Mouse (Mus musculus): ENCODE data around the gene Snx27. TPM values are rescaled to one million over a fixed set of nuclear protein-coding genes. Genes with fewer than 3 reads are reported as not detected.
A peak's percentile ranks its signal among the peaks of the same experiment; 100 is the strongest.

Snx27 gene
- polyA plus RNA-seq, 1 experiment: 13.9 TPM

DNA sequence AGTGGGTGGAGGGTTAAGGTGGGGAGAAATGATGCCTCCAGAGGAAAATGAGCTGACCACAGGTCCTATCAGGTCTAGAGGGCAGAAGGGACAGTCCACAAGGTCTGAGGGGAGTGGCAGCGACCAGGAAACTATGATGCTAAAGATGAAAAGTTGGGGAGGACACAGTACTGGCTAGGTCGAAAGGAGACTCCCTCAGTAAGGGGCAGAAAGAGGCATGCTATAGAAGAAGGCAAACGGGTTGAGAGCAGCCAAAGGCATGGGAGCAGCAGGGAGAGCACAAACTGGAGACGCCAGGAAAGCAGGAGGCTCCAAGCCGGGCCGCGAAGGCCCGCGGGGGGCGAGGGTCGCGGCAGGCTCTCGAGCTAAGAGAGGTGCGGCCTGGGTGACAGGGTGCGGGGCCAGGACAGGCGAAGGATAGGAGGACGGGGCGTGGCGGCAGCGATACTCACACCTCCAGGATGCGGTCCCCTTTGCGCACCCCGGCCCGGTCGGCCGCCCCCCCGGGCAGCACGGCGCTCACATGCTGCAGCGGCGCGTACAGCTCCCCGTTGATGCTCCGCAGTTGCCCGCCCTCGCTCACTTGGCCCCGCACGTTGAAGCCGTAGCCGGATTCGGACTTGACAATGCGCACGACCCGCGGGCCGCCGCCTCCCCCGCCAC is 592 bp downstream of the Snx27 start:
- H3K27ac ChIP-seq (ENCODE audit: control insufficient read depth, insufficient read depth, low read length): no peak overlapping the region
- TF ChIP-seq CTCF (IDR thresholded peaks at IDR 0.05; ENCODE audit: borderline replicate concordance, control insufficient read depth, extremely low read depth, insufficient read depth, low read length, poor library complexity) (no peak), POLR2A (IDR thresholded peaks at IDR 0.05; ENCODE audit: control insufficient read depth, extremely low read depth, insufficient read depth, low read length, poor library complexity) (no peak)
- WGBS: 0% methylated on average over 44 of the region's 48 CpGs
- peak overlapping the region; percentile 79 for H3K4me3 ChIP-seq (ENCODE audit: control insufficient read depth, insufficient read depth, low read length)
- peaks cover 10% of the 10 kb centered on the region for H3K4me1 ChIP-seq (replicated peaks; ENCODE audit: control insufficient read depth, insufficient read depth, low read length)
- no peaks in the 10 kb centered on the region for H3K36me3 ChIP-seq (ENCODE audit: control insufficient read depth, insufficient read depth, low read length)
- no peaks in the 10 kb centered on the region for H3K27me3 ChIP-seq (ENCODE audit: control insufficient read depth, insufficient read depth, low read length)
- DNase-seq: no peak

DNA sequence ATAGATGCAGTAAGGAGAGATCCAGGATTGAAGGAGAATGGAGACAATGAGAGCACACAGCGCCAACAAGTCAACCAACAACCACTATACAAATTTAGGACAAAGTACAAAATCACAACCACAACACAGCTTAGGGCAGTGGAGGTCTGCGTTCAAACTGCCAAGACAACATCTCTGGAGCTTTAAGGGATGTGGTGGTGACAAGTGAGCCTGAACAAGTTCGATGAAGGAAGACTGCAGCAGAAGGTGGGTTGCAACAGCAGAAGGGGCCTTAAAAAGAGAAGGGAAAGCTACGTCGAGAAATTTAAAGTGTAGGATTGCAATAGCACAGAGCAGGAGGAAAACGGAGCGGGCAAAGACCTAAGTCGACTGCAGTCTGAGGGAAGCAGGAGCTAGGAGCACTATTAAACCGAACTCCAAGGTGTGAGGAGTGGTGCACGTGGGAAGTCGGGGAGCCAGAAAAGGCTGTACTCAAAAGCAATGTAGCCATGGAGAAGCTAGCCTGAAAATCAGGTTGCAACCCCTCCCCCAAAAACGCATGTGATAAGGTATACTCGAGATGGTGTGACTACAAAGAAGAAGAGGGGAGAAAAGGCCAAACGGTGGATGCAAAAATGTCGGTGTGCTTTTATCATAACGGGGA is 1.3 kb downstream of the Snx27 start:
- 17% methylated on average over 16 of the region's 16 CpGs for WGBS
- TF ChIP-seq POLR2A (IDR thresholded peaks at IDR 0.05; ENCODE audit: control insufficient read depth, extremely low read depth, insufficient read depth, low read length, poor library complexity): no peak
- TF ChIP-seq CTCF (IDR thresholded peaks at IDR 0.05; ENCODE audit: borderline replicate concordance, control insufficient read depth, extremely low read depth, insufficient read depth, low read length, poor library complexity): no peak

DNA sequence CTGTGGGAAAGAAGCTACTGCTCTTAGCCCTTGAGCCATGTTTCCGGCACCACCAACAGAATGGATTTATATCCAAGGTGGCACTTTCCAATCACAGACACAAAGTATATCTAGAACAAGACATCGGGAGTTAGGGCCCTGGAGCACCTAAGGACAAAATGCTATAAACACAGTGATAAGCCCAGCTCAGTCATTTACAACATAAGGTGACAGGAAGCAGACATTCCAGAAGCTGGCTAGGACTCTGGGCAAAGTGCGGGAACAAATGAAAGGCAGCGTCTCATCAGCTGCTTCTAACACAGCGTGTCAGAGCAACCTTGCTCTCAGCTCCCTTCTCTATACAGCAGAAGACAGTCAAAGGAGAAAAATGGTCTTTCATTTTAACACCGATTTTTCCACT is 8.0 kb downstream of the Snx27 start:
- no peaks in the 10 kb centered on the region for H3K4me1 ChIP-seq (replicated peaks; ENCODE audit: control insufficient read depth, insufficient read depth, low read length)
- H3K27me3 ChIP-seq (ENCODE audit: control insufficient read depth, insufficient read depth, low read length): no peaks in the 10 kb centered on the region
- DNase-seq: no peak
- no peak for TF ChIP-seq CTCF (IDR thresholded peaks at IDR 0.05; ENCODE audit: borderline replicate concordance, control insufficient read depth, extremely low read depth, insufficient read depth, low read length, poor library complexity)
- no peak for TF ChIP-seq POLR2A (IDR thresholded peaks at IDR 0.05; ENCODE audit: control insufficient read depth, extremely low read depth, insufficient read depth, low read length, poor library complexity)
- H3K4me3 ChIP-seq (ENCODE audit: control insufficient read depth, insufficient read depth, low read length): no peak overlapping the region
- H3K36me3 ChIP-seq (ENCODE audit: control insufficient read depth, insufficient read depth, low read length): no peaks in the 10 kb centered on the region
- WGBS: 95% methylated on average over 6 of the region's 6 CpGs
- H3K27ac ChIP-seq (ENCODE audit: control insufficient read depth, insufficient read depth, low read length): no peak overlapping the region

More for the DNA sequence above, 1.3 kb downstream of the Snx27 start:
- DNase-seq: peak; percentile 15
- Histone ChIP-seq H3K4me3 (ENCODE audit: control insufficient read depth, insufficient read depth, low read length) (peak overlapping the region; percentile 79), H3K27ac (ENCODE audit: control insufficient read depth, insufficient read depth, low read length) (no peak overlapping the region), H3K4me1 (replicated peaks; ENCODE audit: control insufficient read depth, insufficient read depth, low read length) (peaks cover 10% of the 10 kb centered on the region), H3K27me3 (ENCODE audit: control insufficient read depth, insufficient read depth, low read length) (no peaks in the 10 kb centered on the region), H3K36me3 (ENCODE audit: control insufficient read depth, insufficient read depth, low read length) (no peaks in the 10 kb centered on the region)

DNA sequence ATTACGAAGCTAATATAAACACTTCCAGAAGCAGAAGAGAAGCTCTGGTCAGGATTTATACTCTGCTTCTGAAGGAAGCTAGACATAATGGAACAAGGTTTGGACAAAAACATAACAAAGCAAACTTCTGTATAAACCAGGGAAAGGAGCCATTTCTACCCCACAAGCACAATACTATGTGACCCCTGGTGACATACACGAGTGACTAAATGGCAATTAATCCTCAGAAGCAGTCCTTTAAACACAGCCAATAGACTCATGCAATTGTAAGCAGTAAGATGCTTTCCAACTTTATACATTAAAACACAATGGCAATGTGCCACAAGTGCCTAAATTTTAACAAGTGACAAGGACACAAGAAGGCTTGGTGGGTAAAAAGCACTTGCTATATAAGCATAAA is 15.3 kb downstream of the Snx27 start:
- over 99% methylated on average over 2 of the region's 2 CpGs for WGBS
- Histone ChIP-seq H3K27me3 (ENCODE audit: control insufficient read depth, insufficient read depth, low read length) (no peaks in the 10 kb centered on the region), H3K36me3 (ENCODE audit: control insufficient read depth, insufficient read depth, low read length) (no peaks in the 10 kb centered on the region), H3K4me1 (replicated peaks; ENCODE audit: control insufficient read depth, insufficient read depth, low read length) (no peaks in the 10 kb centered on the region), H3K4me3 (ENCODE audit: control insufficient read depth, insufficient read depth, low read length) (no peak overlapping the region), H3K27ac (ENCODE audit: control insufficient read depth, insufficient read depth, low read length) (no peak overlapping the region)
- no peak for TF ChIP-seq POLR2A (IDR thresholded peaks at IDR 0.05; ENCODE audit: control insufficient read depth, extremely low read depth, insufficient read depth, low read length, poor library complexity)
- TF ChIP-seq CTCF (IDR thresholded peaks at IDR 0.05; ENCODE audit: borderline replicate concordance, control insufficient read depth, extremely low read depth, insufficient read depth, low read length, poor library complexity): no peak
- DNase-seq: no peak

DNA sequence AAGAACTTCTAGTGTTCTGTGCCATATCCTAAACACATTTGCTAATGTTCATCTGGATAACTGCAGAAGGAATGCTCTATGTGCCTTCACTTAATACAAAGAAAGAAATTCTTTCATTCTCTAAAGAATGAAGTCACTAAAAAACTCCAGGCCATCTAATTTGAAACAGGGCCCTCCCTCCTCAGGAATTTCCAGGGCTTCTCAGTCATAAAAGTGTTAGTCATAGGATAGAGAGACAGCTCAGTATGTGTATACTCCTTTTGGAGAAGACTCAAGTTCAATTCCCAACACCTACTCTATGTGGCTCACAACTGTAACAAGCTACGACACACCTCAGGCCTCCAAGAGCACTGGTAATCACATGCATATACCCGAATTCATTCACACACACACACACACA is 17.0 kb downstream of the Snx27 start:
- H3K36me3 ChIP-seq (ENCODE audit: control insufficient read depth, insufficient read depth, low read length): 0 out of 2 replicates have a peak, but pooled peaks cover 3% of the 10 kb centered on the region
- no peak overlapping the region for H3K27ac ChIP-seq (ENCODE audit: control insufficient read depth, insufficient read depth, low read length)
- DNase-seq: no peak
- TF ChIP-seq POLR2A (IDR thresholded peaks at IDR 0.05; ENCODE audit: control insufficient read depth, extremely low read depth, insufficient read depth, low read length, poor library complexity): no peak
- TF ChIP-seq CTCF (IDR thresholded peaks at IDR 0.05; ENCODE audit: borderline replicate concordance, control insufficient read depth, extremely low read depth, insufficient read depth, low read length, poor library complexity): no peak
- no peak overlapping the region for H3K4me3 ChIP-seq (ENCODE audit: control insufficient read depth, insufficient read depth, low read length)
- no peaks in the 10 kb centered on the region for H3K27me3 ChIP-seq (ENCODE audit: control insufficient read depth, insufficient read depth, low read length)
- 86% methylated on average over 2 of the region's 2 CpGs for WGBS
- H3K4me1 ChIP-seq (replicated peaks; ENCODE audit: control insufficient read depth, insufficient read depth, low read length): no peaks in the 10 kb centered on the region

DNA sequence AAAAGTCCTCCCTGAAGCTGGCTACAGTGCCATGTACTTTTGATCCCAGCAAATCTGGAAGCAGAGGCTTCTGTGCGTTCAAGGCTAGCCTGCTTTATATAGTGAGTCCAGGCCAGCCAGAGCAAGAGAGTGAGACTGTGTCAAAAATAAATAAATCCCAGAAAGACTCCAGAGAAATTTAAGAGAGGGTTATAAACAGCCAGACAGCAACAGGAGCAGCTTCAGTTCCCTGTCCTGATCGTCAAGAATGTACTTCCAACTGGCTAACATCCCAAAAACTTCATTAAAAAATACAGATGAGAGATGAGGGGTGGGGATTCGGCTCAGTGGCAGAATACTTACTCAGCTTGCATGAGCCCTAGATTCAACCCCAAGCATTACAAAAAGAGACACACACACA is 17.4 kb downstream of the Snx27 start:
- Histone ChIP-seq H3K27me3 (ENCODE audit: control insufficient read depth, insufficient read depth, low read length) (no peaks in the 10 kb centered on the region), H3K27ac (ENCODE audit: control insufficient read depth, insufficient read depth, low read length) (no peak overlapping the region), H3K4me1 (replicated peaks; ENCODE audit: control insufficient read depth, insufficient read depth, low read length) (no peaks in the 10 kb centered on the region), H3K36me3 (ENCODE audit: control insufficient read depth, insufficient read depth, low read length) (peaks cover 3% of the 10 kb centered on the region; the same call in 1 of the 2 replicates), H3K4me3 (ENCODE audit: control insufficient read depth, insufficient read depth, low read length) (no peak overlapping the region)
- TF ChIP-seq POLR2A (IDR thresholded peaks at IDR 0.05; ENCODE audit: control insufficient read depth, extremely low read depth, insufficient read depth, low read length, poor library complexity) (no peak), CTCF (IDR thresholded peaks at IDR 0.05; ENCODE audit: borderline replicate concordance, control insufficient read depth, extremely low read depth, insufficient read depth, low read length, poor library complexity) (no peak)
- WGBS: 89% methylated on average over 3 of the region's 3 CpGs
- no peak for DNase-seq

All from thymus, adult 2 months (tissue).